Mouse (Mus musculus) activated CD4-positive, CD25-positive, alpha-beta regulatory T cell, adult 4 months (primary cell): ENCODE results near the gene Plac8. TPM values are rescaled to one million over a fixed set of nuclear protein-coding genes. Genes with fewer than 3 reads are reported as not detected.

Experiments
- ATAC-seq: one replicate; pipeline ENCODE4 v1.8.0; 2017
- polyA plus RNA-seq, 2 experiments: library from polyadenylated mRNA; unstranded; fragments of 100-300 nt; shearing (Covaris generic); gene quantifications; one replicate each; pipeline ENCODE4 v1.2.1; 2017

Gene Plac8
- polyA plus RNA-seq, 2 experiments from 2014 or later: 4.2 to 12.0 TPM

DNA sequence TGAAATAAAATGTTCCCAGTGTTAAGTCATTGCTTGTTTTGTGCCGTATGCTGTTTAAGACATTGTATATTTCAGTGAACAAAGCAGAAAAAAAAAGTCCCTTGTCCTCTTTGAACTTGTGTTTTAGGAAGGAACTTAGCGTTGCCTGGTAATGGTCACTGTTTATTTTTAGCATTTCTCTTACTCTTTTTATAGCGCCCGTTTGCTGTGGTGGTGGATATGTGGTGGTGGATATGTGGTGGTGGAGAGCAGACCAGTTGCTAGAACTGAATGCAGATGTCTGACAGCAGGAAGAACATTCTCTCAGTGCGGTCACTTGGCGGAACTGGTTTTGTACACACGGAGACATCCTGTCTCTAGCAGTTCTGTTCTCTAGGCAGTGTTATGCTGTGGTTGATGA is 45.9 kb downstream of the Plac8 start:
- peak; percentile 97 for ATAC-seq

GRCm38 (mm10) chr5:100525620-100526019 is 46.4 kb downstream of the Plac8 start:
- ATAC-seq: no peak

GRCm38 (mm10) chr5:100524921-100525320 is 47.1 kb downstream of the Plac8 start:
- ATAC-seq: no peak

- ATAC-seq: no peak
Observed at GRCm38 (mm10) chr5:100523331-100523730, 48.7 kb downstream of the Plac8 start.

- ATAC-seq: no peak
Observed at GRCm38 (mm10) chr5:100520223-100520622, 51.8 kb downstream of the Plac8 start.

GRCm38 (mm10) chr5:100519027-100519411 is 53.0 kb downstream of the Plac8 start:
- no peak for ATAC-seq

GRCm38 (mm10) chr5:100518049-100519026 is 53.7 kb downstream of the Plac8 start, which contains the start of gene Cops4:
TSS of gene Cops4 (plus strand) at chr5:100518309.
- ATAC-seq: peak; percentile 100

DNA sequence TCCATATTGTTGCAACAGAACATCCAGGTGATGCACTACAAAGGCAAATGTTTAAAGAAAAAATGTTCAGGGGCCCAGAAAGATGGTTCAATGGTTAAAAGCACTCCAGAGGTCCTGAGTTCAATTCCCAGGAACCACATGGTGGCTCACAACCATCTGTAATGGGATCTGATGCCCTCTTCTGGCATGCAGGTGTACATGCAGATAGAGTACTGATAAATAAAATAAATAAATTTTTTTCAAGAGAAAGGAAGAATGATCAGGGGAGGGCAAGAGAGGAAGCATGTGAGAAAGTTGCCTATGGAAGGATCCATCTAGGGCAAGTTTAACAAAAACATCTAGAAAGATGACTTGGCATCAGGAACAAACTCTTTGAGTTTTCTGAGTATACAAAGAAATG is 59.5 kb downstream of the Plac8 start:
- ATAC-seq: no peak

DNA sequence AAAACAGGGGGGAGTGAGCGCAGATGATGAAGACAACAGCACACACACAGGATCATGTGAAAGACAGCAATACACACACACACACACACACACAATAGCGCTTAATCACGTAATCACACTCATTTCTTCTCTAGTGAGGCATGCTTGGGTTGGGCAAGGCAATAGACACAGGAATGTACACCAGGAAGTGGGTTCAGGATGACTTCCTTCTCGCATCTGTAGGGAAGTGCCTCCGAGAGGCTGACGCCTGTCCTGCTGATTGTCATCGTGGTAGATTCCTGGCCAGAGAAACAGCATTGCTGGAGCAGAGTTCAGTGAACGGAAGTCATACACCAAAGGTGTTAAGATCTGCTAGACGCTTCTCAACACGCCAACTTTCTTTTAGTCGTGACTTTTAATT is 62.8 kb downstream of the Plac8 start:
- ATAC-seq: peak; percentile 36

Other genes starting within 250 kb of the Plac8 start
- gene Sec31a, start 156.0 kb downstream of the Plac8 start, polyA plus RNA-seq: 100 to 1,000 TPM in 1 of 2 experiments, 10 to 100 TPM in 1; 63.3 to 105 TPM
- gene Lin54, start 71.6 kb downstream of the Plac8 start, polyA plus RNA-seq: 10 to 100 TPM in 1 of 2 experiments, 1 to 10 TPM in 1; 8.0 to 10.8 TPM
- gene Cops4, start 53.9 kb downstream of the Plac8 start, polyA plus RNA-seq: 100 to 1,000 TPM in 1 of 2 experiments, 10 to 100 TPM in 1; 97.9 to 108 TPM
- 1 to 10 TPM; 8.2 to 9.2 TPM for gene Coq2, start 102.9 kb upstream of the Plac8 start, polyA plus RNA-seq
- gene Hpse, start 147.5 kb upstream of the Plac8 start, polyA plus RNA-seq: 1 to 10 TPM in 1 of 2 experiments, under 1 TPM in 1; 0.62 to 1.4 TPM
- 10 to 100 TPM; 12.3 to 12.5 TPM for gene Helq, start 226.4 kb upstream of the Plac8 start, polyA plus RNA-seq
- 100 to 1,000 TPM; 160 to 189 TPM for gene Mrps18c, start 226.4 kb upstream of the Plac8 start, polyA plus RNA-seq
- 10 to 100 TPM; 25.1 to 27.4 TPM for gene Abraxas1, start 248.7 kb upstream of the Plac8 start, polyA plus RNA-seq